Mouse (Mus musculus): Measurements from ENCODE around the gene Ppt2. TPM values are rescaled to one million over a fixed set of nuclear protein-coding genes. Genes with fewer than 3 reads are reported as not detected.
A peak's percentile ranks its signal among the peaks of the same experiment; 100 is the strongest.

The Ppt2 gene
- polyA plus RNA-seq, 1 experiment: 30.2 TPM

DNA sequence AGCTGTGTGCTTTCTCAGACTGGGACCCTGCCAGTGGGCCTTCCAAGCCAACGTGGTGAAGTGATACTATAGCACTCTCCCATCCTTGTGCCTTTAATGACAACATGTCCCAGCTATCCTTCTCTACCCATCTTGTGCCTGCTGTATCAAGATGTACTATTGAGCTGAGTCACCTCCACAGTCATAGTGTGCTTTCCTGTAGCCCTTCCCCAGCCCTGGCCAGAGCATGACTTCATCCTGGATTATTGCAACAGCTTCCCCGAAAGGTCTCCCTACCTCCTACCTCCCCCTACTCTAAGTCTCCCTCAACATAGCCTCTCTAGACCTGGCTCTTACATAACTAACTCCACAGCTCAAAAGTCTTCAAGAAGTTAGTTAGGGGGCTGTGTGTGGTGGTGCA, 7.4 kb upstream of the Ppt2 start:
- H3K4me3 ChIP-seq (ENCODE audit: insufficient read depth, low read depth, low read length): no peak overlapping the region
- no peak overlapping the region for H3K27ac ChIP-seq (replicated peaks; ENCODE audit: low read depth, low read length)
- peaks cover 13% of the 10 kb centered on the region for H3K4me1 ChIP-seq (ENCODE audit: control insufficient read depth, insufficient read depth, insufficient read length, low read length)

DNA sequence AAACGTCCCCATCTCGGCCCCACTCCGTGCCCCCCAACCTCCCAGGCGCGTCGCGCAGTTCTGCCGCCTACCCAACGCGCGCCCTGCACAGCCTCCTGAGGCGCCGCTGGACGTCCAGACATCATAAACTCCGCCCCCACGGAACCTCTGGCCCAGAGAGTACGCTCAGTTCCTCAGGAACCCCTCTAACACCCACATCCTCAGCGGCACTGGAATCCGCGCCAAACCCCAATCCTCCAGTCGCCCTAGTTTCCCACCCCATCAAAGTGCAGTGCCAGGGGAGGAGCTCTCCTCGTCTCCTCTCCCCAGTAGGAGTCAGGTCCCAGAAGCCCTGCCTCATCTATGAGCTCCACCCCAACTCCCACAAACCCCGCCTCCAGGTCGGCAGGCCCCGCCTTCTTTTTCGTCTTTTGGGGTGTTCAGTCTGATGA, 4.0 kb upstream of the Ppt2 start:
- peak overlapping the region; percentile 55 for H3K4me3 ChIP-seq (ENCODE audit: insufficient read depth, low read depth, low read length)
- H3K4me1 ChIP-seq (ENCODE audit: control insufficient read depth, insufficient read depth, insufficient read length, low read length): peaks cover 5% of the 10 kb centered on the region
- peak overlapping the region; percentile 49 for H3K27ac ChIP-seq (replicated peaks; ENCODE audit: low read depth, low read length)

GRCm38 (mm10) chr17:34631647-34632046, 3.3 kb upstream of the Ppt2 start:
- Histone ChIP-seq H3K27ac (replicated peaks; ENCODE audit: low read depth, low read length) (peak overlapping the region; percentile 27; the same call in 1 of the 2 replicates), H3K4me1 (ENCODE audit: control insufficient read depth, insufficient read depth, insufficient read length, low read length) (peaks cover 5% of the 10 kb centered on the region), H3K4me3 (ENCODE audit: insufficient read depth, low read depth, low read length) (peak overlapping the region; percentile 37)

- no peak overlapping the region for H3K27ac ChIP-seq (replicated peaks; ENCODE audit: low read depth, low read length)
- peak overlapping the region; percentile 37 for H3K4me3 ChIP-seq (ENCODE audit: insufficient read depth, low read depth, low read length)
- peaks cover 5% of the 10 kb centered on the region for H3K4me1 ChIP-seq (ENCODE audit: control insufficient read depth, insufficient read depth, insufficient read length, low read length)
Observed at GRCm38 (mm10) chr17:34630761-34631301, 2.5 kb upstream of the Ppt2 start.

GRCm38 (mm10) chr17:34629796-34630603, 1.7 kb upstream of the Ppt2 start:
- H3K27ac ChIP-seq (replicated peaks; ENCODE audit: low read depth, low read length): no peak overlapping the region
- peaks cover 5% of the 10 kb centered on the region for H3K4me1 ChIP-seq (ENCODE audit: control insufficient read depth, insufficient read depth, insufficient read length, low read length)
- H3K4me3 ChIP-seq (ENCODE audit: insufficient read depth, low read depth, low read length): peak overlapping the region; percentile 34

- H3K27ac ChIP-seq (replicated peaks; ENCODE audit: low read depth, low read length): peak within 1 kb of the TSS; percentile 95
- peak within 1 kb of the TSS; percentile 59 for H3K4me3 ChIP-seq (ENCODE audit: insufficient read depth, low read depth, low read length)
- H3K4me1 ChIP-seq (ENCODE audit: control insufficient read depth, insufficient read depth, insufficient read length, low read length): peaks cover 5% of the 10 kb centered on the region
Observed at GRCm38 (mm10) chr17:34629221-34629751, 976 bp upstream of the Ppt2 start, which contains the start of gene Prrt1. TSS of gene Prrt1 (plus strand) at chr17:34629533.

DNA sequence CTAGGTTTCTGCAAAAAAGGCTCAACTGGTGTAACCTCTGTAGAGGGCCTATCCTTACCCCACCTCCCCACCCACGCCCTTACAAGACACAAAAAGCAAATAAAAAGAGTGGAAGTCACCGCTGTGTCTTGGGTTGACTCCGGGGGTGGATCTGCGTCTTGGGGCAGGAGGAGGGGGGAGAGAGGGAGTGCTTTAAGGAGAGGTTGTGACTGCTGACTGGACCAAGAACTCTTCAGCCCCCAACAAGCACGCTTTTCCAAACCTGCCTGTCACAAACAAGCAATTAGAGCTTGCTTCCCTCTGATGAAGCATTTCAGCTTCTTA, 296 bp upstream of the Ppt2 start:
- H3K4me3 ChIP-seq (ENCODE audit: insufficient read depth, low read depth, low read length): peak overlapping the region; percentile 59
- H3K27ac ChIP-seq (replicated peaks; ENCODE audit: low read depth, low read length): peak overlapping the region; percentile 95; the same call in 1 of the 2 replicates
- peaks cover 5% of the 10 kb centered on the region for H3K4me1 ChIP-seq (ENCODE audit: control insufficient read depth, insufficient read depth, insufficient read length, low read length)

- Histone ChIP-seq H3K4me3 (ENCODE audit: insufficient read depth, low read depth, low read length) (peak overlapping the region; percentile 59), H3K4me1 (ENCODE audit: control insufficient read depth, insufficient read depth, insufficient read length, low read length) (peaks cover 5% of the 10 kb centered on the region), H3K27ac (replicated peaks; ENCODE audit: low read depth, low read length) (peak overlapping the region; percentile 95)
Observed at GRCm38 (mm10) chr17:34627093-34627942, 992 bp downstream of the Ppt2 start.

DNA sequence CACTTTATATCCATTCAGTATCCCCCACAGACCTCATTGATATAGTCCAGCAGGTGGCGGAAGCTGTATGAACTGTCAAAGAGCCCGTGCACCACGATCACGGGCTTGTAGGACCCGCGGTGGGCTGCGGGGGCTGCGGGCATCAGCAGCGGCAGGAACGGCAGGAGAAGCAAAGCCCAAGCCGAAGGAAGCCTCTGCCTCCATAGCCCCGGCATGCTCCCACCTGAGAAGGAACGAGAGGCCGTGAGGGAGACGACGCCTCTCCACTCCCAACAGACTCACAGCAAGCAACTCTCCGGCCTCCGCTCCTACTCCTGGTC, 1.6 kb downstream of the Ppt2 start:
- peak overlapping the region; percentile 66 for H3K27ac ChIP-seq (replicated peaks; ENCODE audit: low read depth, low read length)
- peak overlapping the region; percentile 59 for H3K4me3 ChIP-seq (ENCODE audit: insufficient read depth, low read depth, low read length)
- peaks cover 5% of the 10 kb centered on the region for H3K4me1 ChIP-seq (ENCODE audit: control insufficient read depth, insufficient read depth, insufficient read length, low read length)

DNA sequence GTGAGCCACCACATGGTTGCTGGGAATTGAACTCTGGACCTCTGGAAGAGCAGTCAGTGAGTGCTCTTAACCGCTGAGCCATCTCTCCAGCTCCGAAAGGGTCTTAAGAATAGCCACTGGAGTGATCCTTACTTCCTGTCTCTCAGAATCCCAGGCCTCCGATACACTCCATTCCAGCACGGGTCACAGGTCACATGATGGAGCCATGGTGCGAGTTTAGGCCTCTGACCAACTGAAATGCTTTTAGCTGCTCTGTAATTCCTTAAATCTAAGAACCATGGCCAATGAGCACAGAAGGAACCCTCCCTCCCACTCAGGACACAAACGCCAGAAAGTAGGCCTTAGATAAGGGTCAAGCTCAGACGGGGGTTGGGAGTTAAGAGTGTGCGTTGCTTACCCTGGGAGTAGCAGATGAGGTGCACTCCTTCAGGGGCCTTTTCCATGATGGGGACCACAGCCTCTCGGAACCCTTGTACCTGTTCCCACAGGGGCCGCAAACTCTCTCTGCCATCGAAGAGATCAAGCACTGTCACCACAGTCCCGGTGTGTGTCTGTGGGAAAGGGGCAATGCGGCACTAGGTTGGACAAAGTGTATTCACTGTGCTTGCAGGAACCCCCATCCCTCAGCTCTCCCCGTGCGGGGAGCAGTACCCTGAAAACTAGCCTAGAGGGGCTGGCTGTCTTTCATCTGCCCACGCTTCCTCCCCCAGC, 2.1 kb downstream of the Ppt2 start:
- Histone ChIP-seq H3K27ac (replicated peaks; ENCODE audit: low read depth, low read length) (peak overlapping the region; percentile 66; the same call in 1 of the 2 replicates), H3K4me1 (ENCODE audit: control insufficient read depth, insufficient read depth, insufficient read length, low read length) (peaks cover 2% of the 10 kb centered on the region; the same call in 1 of the 2 replicates), H3K4me3 (ENCODE audit: insufficient read depth, low read depth, low read length) (peak overlapping the region; percentile 59)

- Histone ChIP-seq H3K4me3 (ENCODE audit: insufficient read depth, low read depth, low read length) (no peak overlapping the region), H3K27ac (replicated peaks; ENCODE audit: low read depth, low read length) (no peak overlapping the region), H3K4me1 (ENCODE audit: control insufficient read depth, insufficient read depth, insufficient read length, low read length) (no peaks in the 10 kb centered on the region; the same call in 1 of the 2 replicates)
Observed at GRCm38 (mm10) chr17:34624981-34625380, 3.3 kb downstream of the Ppt2 start.

DNA sequence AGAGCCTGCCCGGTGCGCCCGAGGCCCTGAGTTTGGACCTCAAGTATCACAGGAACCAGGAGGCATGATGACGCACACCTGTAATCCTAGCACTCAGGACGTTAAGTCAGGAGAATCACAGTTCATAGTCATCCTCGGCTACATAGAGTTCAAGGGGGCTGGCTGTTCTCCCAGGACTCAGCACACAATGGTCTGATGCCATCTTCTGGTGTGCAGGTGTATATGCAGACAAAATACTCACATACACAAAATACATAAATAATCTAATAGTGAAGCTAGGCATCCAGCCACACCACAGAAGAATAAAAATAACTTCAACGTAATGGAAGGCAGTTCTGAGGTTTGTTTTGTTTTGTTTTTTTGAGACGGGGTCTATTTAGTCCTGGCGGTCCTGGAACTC, 5.1 kb downstream of the Ppt2 start:
- Histone ChIP-seq H3K27ac (replicated peaks; ENCODE audit: low read depth, low read length) (no peak overlapping the region), H3K4me3 (ENCODE audit: insufficient read depth, low read depth, low read length) (no peak overlapping the region), H3K4me1 (ENCODE audit: control insufficient read depth, insufficient read depth, insufficient read length, low read length) (no peaks in the 10 kb centered on the region; the same call in 1 of the 2 replicates)

DNA sequence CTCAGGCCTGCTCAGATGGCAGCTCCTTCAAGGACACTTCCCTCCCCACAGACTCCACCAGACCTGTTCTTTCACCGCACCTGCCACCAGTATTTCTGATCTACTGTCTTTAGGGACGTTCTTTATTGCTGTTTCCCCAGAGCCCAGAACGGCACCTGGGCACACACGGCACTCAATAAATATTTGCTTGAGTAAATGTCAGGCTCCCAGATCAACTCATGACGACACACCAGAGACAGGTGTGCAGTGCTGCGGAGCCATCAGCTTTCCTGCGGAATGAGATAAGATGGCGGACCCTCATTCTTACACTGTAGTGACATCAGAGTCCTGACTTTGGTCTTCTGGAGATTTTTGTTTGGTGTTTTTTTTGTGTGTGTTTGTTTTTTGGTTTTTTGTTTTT, 7.3 kb downstream of the Ppt2 start:
- no peak overlapping the region for H3K4me3 ChIP-seq (ENCODE audit: insufficient read depth, low read depth, low read length)
- H3K4me1 ChIP-seq (ENCODE audit: control insufficient read depth, insufficient read depth, insufficient read length, low read length): no peaks in the 10 kb centered on the region
- H3K27ac ChIP-seq (replicated peaks; ENCODE audit: low read depth, low read length): no peak overlapping the region

DNA sequence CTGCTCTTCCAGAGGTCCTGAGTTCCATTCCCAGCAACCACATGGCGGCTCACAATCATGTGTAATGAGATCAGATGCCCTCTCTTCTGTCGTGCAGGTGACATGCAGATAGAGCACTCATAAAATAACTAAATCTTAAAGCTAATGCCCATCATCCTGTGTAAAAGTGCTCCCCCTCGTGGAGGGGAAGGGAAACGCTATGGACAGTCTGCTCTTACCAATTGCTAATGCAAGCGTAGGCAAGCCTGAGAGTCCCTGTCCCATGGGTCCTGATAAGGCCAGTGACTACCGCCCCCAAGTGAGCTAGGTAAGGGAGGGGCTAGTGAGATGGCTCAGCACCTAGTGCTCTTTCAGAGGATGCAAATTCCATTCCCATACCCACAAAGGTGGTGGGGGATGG, 9.3 kb downstream of the Ppt2 start:
- H3K4me3 ChIP-seq (ENCODE audit: insufficient read depth, low read depth, low read length): no peak overlapping the region
- H3K4me1 ChIP-seq (ENCODE audit: control insufficient read depth, insufficient read depth, insufficient read length, low read length): no peaks in the 10 kb centered on the region
- no peak overlapping the region for H3K27ac ChIP-seq (replicated peaks; ENCODE audit: low read depth, low read length)

DNA sequence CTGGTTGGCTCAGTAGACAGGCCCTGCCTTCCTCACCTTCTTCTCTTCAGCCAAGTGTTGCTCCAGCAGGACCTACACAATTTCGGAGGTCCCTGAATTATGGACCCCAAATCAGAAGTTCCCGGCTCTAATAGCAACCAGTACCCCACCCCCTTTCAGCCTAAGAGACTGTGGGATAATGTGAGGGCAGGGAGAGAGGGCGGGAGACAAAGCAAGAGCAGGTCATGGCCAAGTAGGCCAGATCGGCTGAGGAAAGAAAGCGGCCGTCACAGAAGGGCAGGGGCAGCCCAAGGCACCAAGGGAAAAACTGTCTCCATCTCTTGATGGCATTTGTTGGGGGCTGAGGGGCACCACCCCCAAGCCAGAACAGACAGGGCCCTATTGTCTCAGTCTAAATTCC, 12.4 kb downstream of the Ppt2 start, which contains the start of gene Egfl8:
Gene Egfl8, minus strand, starts transcription at position 101 of the 400 bp plus-strand sequence.
- Histone ChIP-seq H3K4me1 (ENCODE audit: control insufficient read depth, insufficient read depth, insufficient read length, low read length) (no peaks in the 10 kb centered on the region), H3K27ac (replicated peaks; ENCODE audit: low read depth, low read length) (peak within 1 kb of the TSS; percentile 23), H3K4me3 (ENCODE audit: insufficient read depth, low read depth, low read length) (no peak within 1 kb of the TSS)
